Mouse (Mus musculus): ENCODE measurements at regions not wholly inside any gene's neighbourhood (a gene's known extent, or its start where the extent isn't known, plus 50 kb on each side); places are given as distances from the start of the nearest gene placed in this dataset.

GRCm38 (mm10) chr1:75833071-75833830, 287.2 kb downstream of the Slc4a3 start:
- no peak for DNase-seq

- DNase-seq: no peak
Observed at GRCm38 (mm10) chr1:75834361-75834760, 288.3 kb downstream of the Slc4a3 start.

DNA sequence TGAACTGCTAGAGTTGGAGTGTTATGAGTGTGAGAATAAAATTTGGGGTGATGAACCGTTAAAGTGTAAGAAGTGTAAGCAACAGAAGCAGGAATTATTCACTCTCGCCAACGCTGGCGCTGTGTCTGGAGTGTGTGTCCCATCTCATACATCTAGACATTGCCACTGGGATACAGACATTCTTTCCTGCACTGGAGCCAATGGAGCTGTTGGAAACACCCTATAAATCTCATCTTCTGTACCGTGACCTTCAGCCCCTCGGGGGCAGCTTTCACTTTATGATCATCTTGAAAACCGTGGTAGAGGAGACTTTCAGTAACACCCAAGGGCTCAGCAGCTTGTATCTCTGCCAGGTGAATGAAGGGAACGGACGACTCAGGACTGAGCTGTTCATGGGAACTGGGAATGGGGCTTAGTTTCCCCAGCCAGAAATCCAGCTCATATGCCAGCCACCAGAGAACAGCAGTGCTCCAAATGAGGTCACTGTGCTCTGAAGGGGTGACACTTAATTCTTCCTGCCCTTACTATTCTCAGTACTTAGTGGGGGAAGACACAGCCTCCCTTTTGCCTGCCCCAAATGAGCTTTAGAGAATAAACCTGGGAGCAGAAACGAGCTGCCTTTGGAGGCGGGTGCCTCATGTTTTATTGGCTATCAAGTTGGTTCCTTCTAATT, 293.6 kb downstream of the Slc4a3 start:
- no peak for DNase-seq

DNA sequence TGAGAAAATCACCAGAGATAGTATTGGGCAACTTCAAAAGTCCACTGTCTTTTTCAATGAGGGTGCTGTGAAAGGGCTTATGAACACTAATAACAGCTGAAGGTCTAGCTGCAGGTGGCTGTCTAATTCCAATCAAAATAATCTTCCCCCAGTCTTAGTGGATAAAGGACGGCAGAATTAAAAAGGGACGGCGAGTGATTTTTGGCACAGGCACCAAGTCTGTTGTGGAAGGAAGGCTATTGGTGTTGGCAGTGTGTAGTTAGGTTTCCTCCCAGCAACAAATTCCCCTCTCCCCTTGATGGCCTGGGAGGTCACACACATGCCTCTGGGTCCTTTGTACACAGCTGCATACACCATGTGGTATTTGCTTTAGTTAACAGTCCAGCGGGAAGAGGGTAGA, 296.3 kb downstream of the Slc4a3 start:
- no peak for DNase-seq

DNA sequence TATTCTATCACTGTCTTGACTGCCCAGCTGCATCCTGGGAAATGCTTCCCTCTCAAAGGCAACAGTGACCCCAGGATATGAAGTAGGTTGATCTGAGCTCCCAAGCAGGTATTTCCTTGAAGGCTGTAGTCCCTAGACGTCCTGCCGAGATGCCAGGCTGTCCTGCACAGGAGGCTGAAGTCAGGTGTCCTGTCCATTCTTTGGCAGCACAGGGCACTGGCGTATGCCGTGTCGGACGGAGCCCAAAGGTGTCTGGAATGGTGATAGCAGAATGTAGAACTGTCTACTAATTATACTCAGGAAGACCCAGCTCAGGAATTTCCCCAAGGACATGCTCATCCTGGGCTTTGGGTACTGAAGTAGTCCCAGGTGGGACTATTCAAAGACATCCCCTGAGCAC, 297.3 kb downstream of the Slc4a3 start:
- no peak for DNase-seq

DNA sequence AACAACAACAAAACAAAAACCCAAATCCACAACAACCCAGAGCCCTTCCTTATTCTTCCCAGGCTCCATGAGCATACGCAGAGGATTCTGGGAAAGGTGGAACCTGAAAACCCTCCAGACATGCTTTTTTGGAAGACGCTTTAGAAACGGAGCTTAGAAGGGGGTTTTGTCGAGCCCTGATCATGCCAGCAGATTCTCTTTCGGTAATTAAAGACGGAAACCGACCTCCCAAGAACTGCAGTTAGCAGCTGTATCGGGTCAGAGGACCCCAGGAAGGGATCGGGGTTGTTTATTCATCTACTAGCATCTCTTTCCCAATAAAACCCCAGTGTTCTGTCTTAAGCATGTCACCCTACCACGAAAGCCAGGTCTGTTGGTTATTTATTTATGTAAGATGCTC, 298.1 kb downstream of the Slc4a3 start:
- DNase-seq: no peak

- no peak for DNase-seq
Observed at GRCm38 (mm10) chr1:75844529-75844928, 298.5 kb downstream of the Slc4a3 start.

DNA sequence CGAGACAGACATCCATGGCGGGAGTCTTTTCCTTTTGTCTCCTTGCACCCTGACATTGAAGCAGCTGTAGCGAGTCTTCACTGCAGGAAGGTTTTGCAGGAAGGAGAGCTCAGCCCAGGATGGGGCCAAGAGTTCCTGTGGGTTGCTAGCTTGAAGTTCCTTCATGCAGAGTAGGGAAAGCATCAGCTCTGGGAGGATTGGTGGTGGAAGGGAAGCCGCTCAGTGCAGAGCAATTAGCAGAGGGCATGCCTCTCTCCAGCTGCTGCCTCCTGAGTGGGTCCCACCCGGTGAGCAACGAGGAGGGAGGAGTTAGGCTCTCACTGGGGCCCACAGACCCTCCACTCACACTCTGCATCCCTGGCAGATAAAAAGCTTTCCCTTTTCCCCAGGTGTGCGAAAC, 298.9 kb downstream of the Slc4a3 start:
- no peak for DNase-seq

GRCm38 (mm10) chr1:75845771-75846535, 299.9 kb downstream of the Slc4a3 start:
- DNase-seq: no peak

- DNase-seq: no peak
Observed at GRCm38 (mm10) chr1:75847681-75848080, 301.6 kb downstream of the Slc4a3 start.

DNA sequence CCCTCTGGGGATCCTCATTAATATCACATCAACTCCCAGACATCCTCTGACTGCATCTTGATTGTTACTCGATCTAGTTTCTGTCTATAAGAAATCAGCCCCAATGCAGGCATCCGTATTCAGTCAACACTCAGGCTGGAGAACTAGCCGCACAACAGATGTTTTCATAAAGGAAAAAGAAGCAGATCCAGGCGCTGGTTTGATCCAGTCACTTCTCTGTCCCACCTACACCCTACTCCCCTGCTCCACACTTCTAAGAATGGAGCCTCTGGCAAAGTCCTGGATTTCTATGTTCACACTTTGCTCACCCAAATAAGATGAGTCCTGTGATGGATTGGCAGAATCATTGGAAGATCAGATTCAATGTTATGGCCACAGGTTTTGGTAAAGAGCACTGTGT, 302.4 kb downstream of the Slc4a3 start:
- DNase-seq: no peak

GRCm38 (mm10) chr1:75850131-75850530, 304.1 kb downstream of the Slc4a3 start:
- no peak for DNase-seq

DNA sequence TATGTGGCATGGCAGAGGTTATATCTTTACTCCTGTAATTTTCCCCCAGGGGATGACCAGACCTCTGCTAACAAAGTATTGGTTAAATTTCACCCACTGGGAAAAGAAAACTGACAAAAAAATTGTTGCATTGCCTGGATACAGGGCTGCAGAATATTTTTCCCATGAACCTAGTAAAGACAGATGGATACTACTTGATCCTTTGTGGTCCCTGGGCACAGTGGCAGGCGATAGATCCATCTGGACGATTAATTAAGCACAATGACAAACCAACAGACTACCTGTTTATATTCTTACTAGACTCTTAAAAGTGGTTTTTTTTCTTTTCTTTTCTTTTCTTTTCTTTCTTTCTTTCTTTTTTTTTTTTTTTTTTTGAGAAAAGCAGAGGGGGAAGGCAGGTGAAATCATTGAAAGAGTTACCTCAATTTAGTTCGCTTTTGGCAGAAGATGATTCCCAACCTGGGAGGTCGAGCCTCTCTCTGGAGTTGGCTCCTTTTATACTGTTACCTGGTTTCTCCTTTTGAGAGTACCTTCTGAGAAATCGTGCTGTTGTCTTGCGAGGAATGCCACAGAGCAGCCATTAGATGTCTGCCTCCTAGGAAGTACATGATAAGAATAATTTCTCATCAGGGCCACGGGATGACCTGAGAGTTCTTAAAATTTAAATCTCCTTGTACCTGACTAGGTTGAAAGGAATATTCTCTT, 312.6 kb downstream of the Slc4a3 start:
- DNase-seq: no peak

GRCm38 (mm10) chr1:75862757-75863156, 316.7 kb downstream of the Slc4a3 start:
- DNase-seq: no peak

GRCm38 (mm10) chr1:75866556-75866955, 320.5 kb downstream of the Slc4a3 start:
- no peak for DNase-seq

GRCm38 (mm10) chr1:75869414-75869813, 323.3 kb downstream of the Slc4a3 start:
- no peak for DNase-seq

GRCm38 (mm10) chr1:75869846-75870245, 323.8 kb downstream of the Slc4a3 start:
- DNase-seq: no peak

- DNase-seq: no peak
Observed at GRCm38 (mm10) chr1:75873911-75874310, 327.8 kb downstream of the Slc4a3 start.

DNA sequence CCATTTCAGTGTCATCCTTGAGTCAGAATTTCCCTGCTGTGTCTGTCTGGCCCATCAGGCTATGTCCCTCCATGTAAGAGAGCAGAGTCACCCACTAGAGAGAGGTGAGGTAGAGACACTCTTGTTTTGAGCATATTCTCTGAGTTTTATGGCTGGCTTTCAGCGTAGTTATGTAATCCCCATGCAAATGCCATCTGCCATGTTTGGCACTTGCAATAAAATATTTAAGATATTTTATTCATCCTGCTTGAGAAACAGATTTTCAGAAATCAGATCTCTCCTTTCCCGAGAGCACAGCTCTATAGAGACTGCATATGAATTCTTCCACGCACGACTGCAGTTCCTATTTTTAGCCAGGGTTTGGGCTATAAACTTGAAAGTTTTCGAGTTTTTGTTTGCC, 331.1 kb downstream of the Slc4a3 start:
- DNase-seq: no peak

DNA sequence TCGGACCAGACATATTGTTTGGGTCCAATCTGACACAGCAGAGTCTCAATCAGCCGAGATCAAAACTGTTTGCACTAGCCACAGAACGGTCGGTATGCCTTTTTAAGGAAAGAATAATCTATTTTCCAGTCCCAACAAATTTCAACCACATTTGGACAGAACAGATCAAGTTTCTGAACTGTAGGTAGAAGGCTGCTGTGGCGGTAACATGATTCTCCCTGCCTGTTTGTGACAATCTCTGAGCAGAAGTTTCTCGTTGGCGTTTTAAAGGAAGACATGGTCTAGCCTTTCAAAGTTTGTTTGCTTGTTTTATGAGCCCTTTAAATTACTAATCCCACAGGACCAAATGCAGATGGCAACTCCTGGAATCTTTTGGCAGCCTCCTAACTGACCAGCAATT, 339.6 kb downstream of the Slc4a3 start:
- DNase-seq: no peak

DNA sequence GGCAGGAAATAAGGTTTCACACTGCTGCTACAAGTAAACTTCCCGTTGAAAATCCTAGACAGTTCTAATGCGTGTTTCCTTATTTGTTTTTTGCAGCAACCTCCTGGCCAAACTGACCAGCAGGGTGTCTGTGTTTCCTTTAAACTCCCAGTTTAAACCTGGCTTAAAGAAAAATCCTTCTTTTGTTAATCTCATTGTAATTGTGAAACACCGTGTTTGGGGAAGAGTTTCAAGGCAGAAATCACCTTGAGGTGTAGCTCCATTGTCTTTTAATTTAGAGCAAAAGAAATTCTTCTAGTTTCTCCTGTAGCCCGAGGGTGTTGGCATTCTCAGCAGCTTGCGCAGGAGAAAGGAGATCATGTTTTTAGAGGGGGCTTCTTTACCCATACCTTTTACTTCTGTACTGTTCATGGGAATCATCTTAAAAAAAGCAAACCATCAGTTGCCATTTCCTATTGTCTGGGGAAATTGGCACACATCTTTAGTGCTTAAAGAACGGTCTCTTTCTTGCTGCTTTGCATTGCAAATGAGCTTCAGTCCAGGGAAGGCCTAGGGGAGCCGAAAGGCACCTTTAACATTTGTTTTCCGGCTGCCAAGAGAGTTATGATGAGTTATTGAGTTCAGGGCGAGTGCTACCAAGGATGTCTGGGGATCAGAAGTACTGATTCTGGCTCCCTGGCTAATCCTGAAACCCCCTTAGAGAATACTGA, 342.6 kb downstream of the Slc4a3 start:
- DNase-seq: no peak
